Mouse (Mus musculus) bone marrow macrophage, adult 2 months (primary cell): ENCODE data around the gene Emg1.

Experiments used
- CTCF ChIP-seq: IDR thresholded peaks from 2 replicates; pipeline ENCODE4 v1.5.1; 2012; ENCODE audit warnings: low read depth, mild to moderate bottlenecking, low read length, moderate library complexity
- POLR2A ChIP-seq: IDR thresholded peaks from 2 replicates; pipeline ENCODE4 v1.6.1; 2012; ENCODE audit warnings: mild to moderate bottlenecking, low read depth, low read length, borderline replicate concordance

DNA sequence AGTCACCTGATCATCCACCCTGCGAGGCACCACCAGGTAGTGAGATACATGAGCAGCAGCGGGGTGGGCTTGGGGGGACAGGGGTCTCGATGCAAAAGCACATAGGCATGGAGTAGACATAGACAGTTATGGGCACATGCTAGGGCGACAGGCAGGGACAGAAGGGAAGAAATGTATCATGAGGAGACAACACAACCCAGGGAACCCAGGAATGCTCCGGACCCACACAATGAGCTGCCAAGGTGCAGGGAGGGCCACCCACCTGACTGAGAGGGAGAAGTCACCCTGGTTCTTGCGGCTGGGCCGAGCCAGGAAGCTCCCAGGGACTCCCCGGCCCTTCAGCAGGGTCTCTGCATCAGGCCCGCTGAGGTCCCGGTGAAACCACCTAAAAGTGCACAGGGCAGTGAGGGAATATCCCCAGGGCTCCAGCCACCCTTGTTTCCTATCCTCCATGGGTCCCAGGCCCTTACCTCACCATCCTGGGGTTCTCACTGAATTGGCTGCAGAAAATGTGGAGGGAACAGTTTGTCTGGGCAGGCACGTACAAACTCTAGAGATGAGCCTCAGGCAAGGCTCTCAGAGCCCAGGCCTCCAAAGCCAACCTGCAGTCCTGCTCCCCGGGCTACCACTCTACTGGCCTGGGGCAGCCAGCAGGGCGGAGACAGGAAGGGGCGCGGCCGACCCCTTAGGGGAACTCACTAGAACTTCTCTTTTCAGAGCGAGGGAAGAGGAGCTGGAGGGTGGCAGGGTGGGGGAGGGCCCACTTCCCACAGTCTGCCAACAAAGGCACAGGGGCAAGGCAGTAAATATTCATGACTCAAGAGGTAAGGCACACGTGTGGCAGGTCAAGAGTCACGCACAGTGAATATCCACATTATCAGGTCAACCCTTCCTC is 20.7 kb upstream of the Emg1 start:
- TF ChIP-seq POLR2A, result peak; percentile 75; the same call in 1 of the 2 replicates
- TF ChIP-seq CTCF, result no peak
